Mouse (Mus musculus): ENCODE measurements at regions not wholly inside any gene's neighbourhood (a gene's known extent, or its start where the extent isn't known, plus 50 kb on each side); places are given as distances from the start of the nearest gene placed in this dataset.
A peak's percentile ranks its signal among the peaks of the same experiment; 100 is the strongest.

DNA sequence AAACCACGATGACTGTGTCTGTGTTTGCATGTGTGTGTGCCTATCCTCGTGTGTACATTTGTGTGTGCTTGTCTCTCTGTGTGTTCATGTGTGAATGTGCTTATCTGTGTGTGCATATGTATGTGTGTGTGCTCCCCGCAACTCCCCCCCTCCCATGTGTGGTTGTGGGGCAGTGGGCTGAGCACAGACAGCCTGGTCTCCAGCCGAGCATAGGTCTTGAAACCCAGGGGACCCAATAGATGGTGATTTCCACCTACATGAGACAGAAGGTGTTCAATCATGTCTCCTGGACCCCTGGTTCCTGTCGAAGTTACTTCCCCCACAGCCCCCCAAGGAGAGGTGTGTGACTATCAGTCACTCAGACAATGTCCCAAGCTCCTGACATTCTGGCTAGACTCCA is 124.6 kb upstream of the Far2 start:
- Histone ChIP-seq H3K4me3 (replicated peaks; ENCODE audit: low read length) (no peak overlapping the region), H3K27ac (ENCODE audit: low read length) (no peak overlapping the region), H3K9ac (ENCODE audit: low read length) (no peak overlapping the region), H3K36me3 (ENCODE audit: control insufficient read depth, insufficient read depth, low read length) (no peaks in the 10 kb centered on the region), H3K9me3 (replicated peaks; ENCODE audit: control insufficient read depth, low read length) (no peaks in the 10 kb centered on the region), H3K4me1 (ENCODE audit: control insufficient read depth, insufficient read depth, low read length) (no peaks in the 10 kb centered on the region), H3K4me2 (ENCODE audit: low read depth, low read length) (no peak overlapping the region), H3K27me3 (ENCODE audit: control insufficient read depth, insufficient read depth, low read length) (no peaks in the 10 kb centered on the region)
- WGBS: 68% methylated on average over 5 of the region's 5 CpGs
- no peak for ATAC-seq (ENCODE audit: insufficient read depth, low FRiP score)

DNA sequence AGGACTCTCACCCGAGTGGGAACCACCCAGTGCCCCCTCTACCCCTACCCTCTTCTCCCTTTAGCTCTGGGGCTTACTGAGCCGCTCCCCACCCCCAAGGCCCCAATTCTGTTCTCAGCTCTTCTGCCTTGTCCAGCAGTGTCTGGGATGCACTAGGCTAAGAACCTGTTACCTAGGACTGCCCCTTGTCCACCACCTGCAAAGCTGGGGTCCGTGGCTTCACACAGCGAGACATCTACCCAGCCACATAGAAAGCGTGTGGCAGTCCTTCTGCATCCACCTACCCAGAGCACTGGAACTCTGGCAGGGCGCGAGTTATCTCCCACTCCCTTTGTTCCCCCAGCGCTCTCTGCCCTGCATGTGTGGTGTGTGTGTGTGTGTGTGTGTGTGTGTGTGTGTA is 123.8 kb upstream of the Far2 start:
- Histone ChIP-seq H3K4me2 (ENCODE audit: low read depth, low read length) (no peak overlapping the region), H3K27ac (ENCODE audit: low read length) (no peak overlapping the region; the same call in 1 of the 2 replicates), H3K27me3 (ENCODE audit: control insufficient read depth, insufficient read depth, low read length) (no peaks in the 10 kb centered on the region), H3K4me3 (replicated peaks; ENCODE audit: low read length) (no peak overlapping the region), H3K9me3 (replicated peaks; ENCODE audit: control insufficient read depth, low read length) (no peaks in the 10 kb centered on the region), H3K9ac (ENCODE audit: low read length) (no peak overlapping the region), H3K4me1 (ENCODE audit: control insufficient read depth, insufficient read depth, low read length) (no peaks in the 10 kb centered on the region), H3K36me3 (ENCODE audit: control insufficient read depth, insufficient read depth, low read length) (no peaks in the 10 kb centered on the region)
- no peak for ATAC-seq (ENCODE audit: insufficient read depth, low FRiP score)
- 90% methylated on average over 8 of the region's 8 CpGs for WGBS

DNA sequence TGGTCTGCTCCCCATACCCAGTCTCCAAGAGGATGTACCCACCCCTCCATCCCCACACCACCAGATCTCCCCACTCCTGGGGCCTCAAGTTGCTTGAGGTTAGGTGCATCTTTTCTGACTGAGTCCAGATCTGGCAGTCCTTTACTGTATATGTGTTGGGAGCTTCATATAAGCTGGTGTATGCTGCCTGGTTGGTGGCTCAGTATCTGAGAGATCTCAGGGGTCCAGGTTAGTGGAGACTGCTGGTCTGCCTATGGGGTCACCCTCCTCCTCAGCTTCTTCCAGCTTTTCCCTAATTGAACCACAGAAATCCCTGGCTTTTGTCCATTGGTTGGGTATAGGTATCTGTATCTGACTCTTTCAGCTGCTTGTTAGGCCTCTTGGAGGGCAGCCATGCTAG is 118.1 kb upstream of the Far2 start:
- no peaks in the 10 kb centered on the region for H3K27me3 ChIP-seq (ENCODE audit: control insufficient read depth, insufficient read depth, low read length)
- no peak overlapping the region for H3K4me2 ChIP-seq (ENCODE audit: low read depth, low read length)
- H3K4me3 ChIP-seq (replicated peaks; ENCODE audit: low read length): no peak overlapping the region
- no peaks in the 10 kb centered on the region for H3K36me3 ChIP-seq (ENCODE audit: control insufficient read depth, insufficient read depth, low read length)
- no peaks in the 10 kb centered on the region for H3K9me3 ChIP-seq (replicated peaks; ENCODE audit: control insufficient read depth, low read length)
- H3K27ac ChIP-seq (ENCODE audit: low read length): no peak overlapping the region
- H3K9ac ChIP-seq (ENCODE audit: low read length): no peak overlapping the region
- no peak for ATAC-seq (ENCODE audit: insufficient read depth, low FRiP score)
- H3K4me1 ChIP-seq (ENCODE audit: control insufficient read depth, insufficient read depth, low read length): no peaks in the 10 kb centered on the region

DNA sequence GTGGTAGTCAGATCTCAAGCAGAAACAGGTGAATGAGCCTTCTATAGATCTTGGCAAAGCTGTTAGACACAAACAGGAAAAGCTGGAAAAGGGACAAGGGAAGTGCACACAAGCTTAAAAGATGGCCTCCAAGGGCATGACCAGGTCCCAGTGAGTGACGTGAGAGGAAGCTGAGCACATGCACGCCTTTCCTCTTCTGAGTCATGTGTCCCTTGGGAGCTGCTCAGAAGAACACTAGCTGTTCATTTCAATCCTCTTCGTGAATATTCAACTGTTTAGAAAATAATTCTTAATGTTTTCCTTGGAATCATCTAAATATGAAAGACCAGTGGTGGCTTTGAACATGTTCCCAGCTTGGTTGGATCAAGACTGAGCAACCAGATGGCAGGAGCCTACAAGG is 103.0 kb upstream of the Far2 start:
- WGBS: 68% methylated on average over 3 of the region's 3 CpGs

DNA sequence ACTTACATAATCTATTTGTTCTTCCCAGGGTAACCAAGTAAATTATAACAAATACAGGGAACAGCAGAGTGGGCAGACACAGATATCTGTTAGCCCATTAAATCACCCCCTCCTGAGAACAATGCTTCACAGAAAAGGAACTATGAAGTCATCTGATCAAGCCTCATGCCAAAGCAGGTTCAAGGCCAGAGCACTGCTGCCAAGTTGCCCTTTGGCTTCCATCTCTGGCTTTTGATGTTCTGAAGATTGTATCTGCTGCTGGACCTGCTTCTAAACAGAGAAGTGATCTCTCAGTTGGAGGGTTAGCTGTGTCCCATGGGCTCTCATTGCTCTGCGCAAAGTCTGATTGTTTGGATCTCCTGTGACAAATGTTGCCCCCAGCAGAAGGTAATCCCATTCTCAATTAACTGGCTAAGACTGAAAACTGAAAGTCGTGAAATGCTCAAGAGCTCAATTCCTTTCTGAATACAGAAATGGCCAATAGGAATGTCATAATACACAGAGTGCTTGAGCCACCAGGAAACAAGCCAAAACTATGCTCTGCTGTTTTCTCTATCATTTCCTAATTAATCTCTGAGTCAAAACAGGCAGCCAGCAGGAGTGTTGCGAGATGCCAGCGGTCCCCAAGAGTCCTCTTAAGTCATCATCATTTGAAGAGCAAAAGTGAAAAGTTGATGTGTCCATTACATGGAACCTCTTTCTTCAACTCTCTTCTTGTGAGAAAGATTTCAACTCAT is 102.0 kb upstream of the Far2 start:
- 58% methylated on average over 4 of the region's 4 CpGs for WGBS
- no peaks in the 10 kb centered on the region for H3K36me3 ChIP-seq (ENCODE audit: control insufficient read depth, insufficient read depth, low read length)

More for the DNA sequence above, 103.0 kb upstream of the Far2 start:
- no peak for ATAC-seq (ENCODE audit: insufficient read depth, low FRiP score)
- no peak overlapping the region for H3K9ac ChIP-seq (ENCODE audit: low read length)
- H3K4me3 ChIP-seq (replicated peaks; ENCODE audit: low read length): no peak overlapping the region
- H3K27ac ChIP-seq (ENCODE audit: low read length): no peak overlapping the region
- H3K36me3 ChIP-seq (ENCODE audit: control insufficient read depth, insufficient read depth, low read length): no peaks in the 10 kb centered on the region
- H3K4me2 ChIP-seq (ENCODE audit: low read depth, low read length): no peak overlapping the region
- H3K4me1 ChIP-seq (ENCODE audit: control insufficient read depth, insufficient read depth, low read length): no peaks in the 10 kb centered on the region
- no peaks in the 10 kb centered on the region for H3K9me3 ChIP-seq (replicated peaks; ENCODE audit: control insufficient read depth, low read length)
- no peaks in the 10 kb centered on the region for H3K27me3 ChIP-seq (ENCODE audit: control insufficient read depth, insufficient read depth, low read length)

DNA sequence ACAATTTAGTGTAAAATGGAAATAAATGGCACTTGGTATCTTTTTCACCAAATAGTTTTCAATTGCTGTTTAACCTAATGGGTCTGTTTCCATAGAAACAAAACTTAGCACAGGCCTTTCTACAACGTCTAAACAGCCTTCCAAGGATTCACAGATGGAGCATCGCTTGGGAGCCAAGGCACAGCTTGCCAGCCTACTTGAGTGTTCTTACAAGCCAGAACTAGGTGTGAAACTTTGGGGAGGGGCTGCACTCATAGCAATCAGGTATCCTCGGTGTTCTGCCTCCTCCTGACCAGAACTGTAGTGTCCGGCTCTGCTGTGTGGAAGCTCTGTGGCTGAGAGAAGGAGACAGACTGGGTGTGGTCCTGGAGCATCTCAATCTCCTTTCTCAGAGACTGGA is 99.1 kb upstream of the Far2 start:
- Histone ChIP-seq H3K4me3 (replicated peaks; ENCODE audit: low read length) (no peak overlapping the region), H3K9ac (ENCODE audit: low read length) (no peak overlapping the region), H3K9me3 (replicated peaks; ENCODE audit: control insufficient read depth, low read length) (no peaks in the 10 kb centered on the region), H3K27ac (ENCODE audit: low read length) (no peak overlapping the region), H3K4me1 (ENCODE audit: control insufficient read depth, insufficient read depth, low read length) (no peaks in the 10 kb centered on the region), H3K4me2 (ENCODE audit: low read depth, low read length) (no peak overlapping the region), H3K27me3 (ENCODE audit: control insufficient read depth, insufficient read depth, low read length) (no peaks in the 10 kb centered on the region), H3K36me3 (ENCODE audit: control insufficient read depth, insufficient read depth, low read length) (no peaks in the 10 kb centered on the region)
- WGBS: 76% methylated on average over 4 of the region's 4 CpGs
- no peak for ATAC-seq (ENCODE audit: insufficient read depth, low FRiP score)

More for the DNA sequence above, 102.0 kb upstream of the Far2 start:
- Histone ChIP-seq H3K4me2 (ENCODE audit: low read depth, low read length) (no peak overlapping the region), H3K9me3 (replicated peaks; ENCODE audit: control insufficient read depth, low read length) (no peaks in the 10 kb centered on the region), H3K27ac (ENCODE audit: low read length) (no peak overlapping the region), H3K4me1 (ENCODE audit: control insufficient read depth, insufficient read depth, low read length) (no peaks in the 10 kb centered on the region), H3K9ac (ENCODE audit: low read length) (no peak overlapping the region), H3K27me3 (ENCODE audit: control insufficient read depth, insufficient read depth, low read length) (no peaks in the 10 kb centered on the region), H3K4me3 (replicated peaks; ENCODE audit: low read length) (no peak overlapping the region)
- ATAC-seq (ENCODE audit: insufficient read depth, low FRiP score): no peak

DNA sequence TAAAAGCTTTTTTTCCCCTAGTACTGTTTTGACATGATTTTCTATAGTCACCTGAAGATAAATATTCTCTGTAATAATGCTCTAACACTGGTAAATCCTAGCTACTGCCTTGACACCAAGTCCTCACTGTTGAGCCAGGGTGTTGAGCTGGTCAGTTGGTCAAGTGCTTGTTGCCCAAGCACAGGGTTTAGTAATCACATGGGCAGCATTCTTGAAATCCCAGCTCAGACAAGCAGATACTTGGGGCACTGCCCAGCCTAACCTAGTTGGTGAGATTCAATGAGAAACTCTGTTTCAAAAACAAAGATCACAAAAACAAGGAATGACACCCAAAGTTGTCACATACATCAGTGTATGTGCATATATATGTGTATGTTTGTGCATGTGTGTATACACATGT is 95.4 kb upstream of the Far2 start:
- H3K9me3 ChIP-seq (replicated peaks; ENCODE audit: control insufficient read depth, low read length): no peaks in the 10 kb centered on the region
- no peak overlapping the region for H3K4me3 ChIP-seq (replicated peaks; ENCODE audit: low read length)
- no peaks in the 10 kb centered on the region for H3K27me3 ChIP-seq (ENCODE audit: control insufficient read depth, insufficient read depth, low read length)
- no peak for ATAC-seq (ENCODE audit: insufficient read depth, low FRiP score)
- H3K27ac ChIP-seq (ENCODE audit: low read length): no peak overlapping the region
- no peak overlapping the region for H3K9ac ChIP-seq (ENCODE audit: low read length)
- no peaks in the 10 kb centered on the region for H3K4me1 ChIP-seq (ENCODE audit: control insufficient read depth, insufficient read depth, low read length)
- no peaks in the 10 kb centered on the region for H3K36me3 ChIP-seq (ENCODE audit: control insufficient read depth, insufficient read depth, low read length)
- no peak overlapping the region for H3K4me2 ChIP-seq (ENCODE audit: low read depth, low read length)

DNA sequence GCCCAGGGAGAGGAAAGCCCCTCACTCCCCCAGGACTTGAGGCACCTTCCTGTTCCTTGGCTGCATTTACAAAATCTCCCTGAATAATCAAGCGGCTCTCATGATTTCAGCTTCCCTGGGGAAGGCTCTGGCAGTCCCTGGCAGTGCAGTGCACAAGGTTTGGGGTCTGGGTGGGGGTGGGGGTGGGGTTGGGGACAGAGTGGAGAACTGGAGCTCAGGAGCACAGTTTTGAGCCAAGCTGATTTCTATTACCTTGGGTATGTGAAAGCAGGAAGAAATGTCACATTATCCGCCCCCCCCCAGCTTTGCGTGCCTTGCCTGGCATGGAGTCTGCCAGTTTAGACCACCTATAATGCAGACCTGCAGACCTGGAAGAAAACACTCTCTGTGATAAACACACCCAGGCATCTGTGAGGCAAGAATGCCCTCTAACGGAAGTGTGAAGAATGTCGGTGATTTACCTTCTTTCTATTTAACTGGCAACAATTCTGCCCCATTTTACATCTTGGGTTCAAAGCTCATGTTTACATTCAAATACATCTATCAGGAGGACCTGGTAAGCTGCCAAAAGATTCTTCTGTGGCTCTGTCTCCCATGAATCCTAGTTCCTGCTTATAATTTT is 93.9 kb upstream of the Far2 start:
- Histone ChIP-seq H3K4me3 (replicated peaks; ENCODE audit: low read length) (no peak overlapping the region), H3K36me3 (ENCODE audit: control insufficient read depth, insufficient read depth, low read length) (no peaks in the 10 kb centered on the region), H3K27me3 (ENCODE audit: control insufficient read depth, insufficient read depth, low read length) (no peaks in the 10 kb centered on the region), H3K27ac (ENCODE audit: low read length) (no peak overlapping the region), H3K4me2 (ENCODE audit: low read depth, low read length) (no peak overlapping the region), H3K9ac (ENCODE audit: low read length) (no peak overlapping the region), H3K4me1 (ENCODE audit: control insufficient read depth, insufficient read depth, low read length) (no peaks in the 10 kb centered on the region), H3K9me3 (replicated peaks; ENCODE audit: control insufficient read depth, low read length) (no peaks in the 10 kb centered on the region)
- 37% methylated on average over 5 of the region's 5 CpGs for WGBS
- ATAC-seq (ENCODE audit: insufficient read depth, low FRiP score): peak; percentile 52; the same call in 1 of the 2 replicates

DNA sequence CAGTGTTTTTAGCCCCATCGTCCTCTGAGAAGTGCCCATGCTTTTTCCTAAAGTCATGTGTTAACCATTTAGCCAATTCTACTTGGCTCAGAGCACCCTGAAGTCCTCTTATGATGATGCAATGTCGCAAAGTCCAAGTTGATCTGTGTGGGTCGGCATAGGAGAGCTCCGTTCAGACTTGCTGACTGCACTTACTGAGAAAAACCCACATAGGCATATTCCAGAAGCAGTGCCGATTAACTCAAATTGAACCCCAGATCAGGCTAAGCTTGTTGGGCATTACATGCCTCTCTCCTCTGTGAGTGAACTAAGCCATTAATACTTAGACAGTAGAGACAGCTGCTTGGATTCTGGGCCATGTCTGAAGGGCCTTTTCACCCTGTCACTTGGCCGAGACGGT is 93.3 kb upstream of the Far2 start:
- Histone ChIP-seq H3K36me3 (ENCODE audit: control insufficient read depth, insufficient read depth, low read length) (no peaks in the 10 kb centered on the region), H3K27ac (ENCODE audit: low read length) (no peak overlapping the region), H3K9ac (ENCODE audit: low read length) (no peak overlapping the region), H3K4me1 (ENCODE audit: control insufficient read depth, insufficient read depth, low read length) (no peaks in the 10 kb centered on the region), H3K4me3 (replicated peaks; ENCODE audit: low read length) (no peak overlapping the region), H3K27me3 (ENCODE audit: control insufficient read depth, insufficient read depth, low read length) (no peaks in the 10 kb centered on the region), H3K4me2 (ENCODE audit: low read depth, low read length) (no peak overlapping the region), H3K9me3 (replicated peaks; ENCODE audit: control insufficient read depth, low read length) (no peaks in the 10 kb centered on the region)
- 63% methylated on average over 7 of the region's 7 CpGs for WGBS
- no peak for ATAC-seq (ENCODE audit: insufficient read depth, low FRiP score)

All from stomach, embryonic 16.5 days (tissue).